Comparison of ENCODE assay signal across 15 mouse cellular contexts in genomic region chr11:115179881-115180280, GRCm38 (mm10). TPM values are rescaled to one million over a fixed set of nuclear protein-coding genes. Genes with fewer than 3 reads are reported as not detected.
DNase-seq lines count a peak whose midpoint lies in the region; ATAC-seq and TF ChIP-seq lines count a peak whose summit lies in the region.
"Had no signal": no experiment of that assay in that cellular context is flagged by ENCODE, and none has a peak within 500 bp of the region (broad histone marks: within the 10 kb centered on the region; RNA-seq: fewer than 3 reads in every experiment).

No protein-coding gene starts in this region.

- H3K4me3 ChIP-seq in intestine, embryonic 16.5 days (ENCODE audit: low read length) = no peak overlapping the region
- no peak overlapping the region for H3K4me3 ChIP-seq in intestine, embryonic 15.5 days (replicated peaks)
- H3K4me3 ChIP-seq in midbrain, embryonic 16.5 days (ENCODE audit: low read depth, low read length) = no peak overlapping the region
- no peak overlapping the region for H3K4me3 ChIP-seq in midbrain, embryonic 10.5 days
- no peak overlapping the region for H3K4me3 ChIP-seq in small intestine, adult 2 months (ENCODE audit: low read depth, low read length)
- H3K4me3 ChIP-seq: embryonic facial prominence, embryonic 10.5 days; midbrain, embryonic 12.5 days had no signal

- no peak for TF ChIP-seq CTCF in small intestine, adult 2 months (IDR thresholded peaks at IDR 0.05; ENCODE audit: extremely low read depth, insufficient read length, insufficient replicate concordance, low read depth, low read length)

- no peak for TF ChIP-seq POLR2A in small intestine, adult 2 months (IDR thresholded peaks at IDR 0.05; ENCODE audit: low read depth, low read length)

- H3K27ac ChIP-seq in intestine, embryonic 16.5 days (ENCODE audit: low read length) = peak overlapping the region; percentile 31; the same call in 1 of the 2 replicates
- no peak overlapping the region for H3K27ac ChIP-seq in intestine, embryonic 15.5 days
- peak overlapping the region; percentile 58 for H3K27ac ChIP-seq in midbrain, embryonic 16.5 days (ENCODE audit: low read length)
- H3K27ac ChIP-seq in midbrain, embryonic 10.5 days (replicated peaks) = no peak overlapping the region
- H3K27ac ChIP-seq in small intestine, adult 2 months (ENCODE audit: insufficient read depth, low read depth, low read length) = peak overlapping the region; percentile 93; the same call in 1 of the 2 replicates
- H3K27ac ChIP-seq: embryonic facial prominence, embryonic 10.5 days; kidney, postnatal 0 days; midbrain, embryonic 12.5 days had no signal

- H3K27me3 ChIP-seq in intestine, embryonic 16.5 days (replicated peaks; ENCODE audit: control insufficient read depth, insufficient read depth, low read length) = no peaks in the 10 kb centered on the region
- no peaks in the 10 kb centered on the region for H3K27me3 ChIP-seq in intestine, embryonic 15.5 days (replicated peaks)
- H3K27me3 ChIP-seq in midbrain, embryonic 16.5 days (ENCODE audit: control insufficient read depth, insufficient read depth, low read depth, low read length) = no peaks in the 10 kb centered on the region
- H3K27me3 ChIP-seq in midbrain, embryonic 10.5 days (ENCODE audit: low read depth, poor library complexity, severe bottlenecking) = peaks cover 23% of the 10 kb centered on the region
- no peaks in the 10 kb centered on the region for H3K27me3 ChIP-seq in small intestine, adult 2 months (ENCODE audit: control insufficient read depth, insufficient read depth, low read length)

- no peak overlapping the region for H3K4me2 ChIP-seq in intestine, embryonic 16.5 days (ENCODE audit: low read depth, low read length)
- H3K4me2 ChIP-seq in intestine, embryonic 15.5 days (replicated peaks) = no peak overlapping the region
- H3K4me2 ChIP-seq in midbrain, embryonic 16.5 days (ENCODE audit: low read length) = no peak overlapping the region
- H3K4me2 ChIP-seq: liver, embryonic 11.5 days; midbrain, embryonic 12.5 days had no signal

- peak; percentile 71 for DNase-seq in adrenal gland, postnatal 10 days
- no peak for DNase-seq in adrenal gland, adult 8-10 months
- no peak for DNase-seq in midbrain, embryonic 10.5 days (ENCODE audit: low spot score)
- no peak for DNase-seq in Muller cell, postnatal 12 days (ENCODE audit: inconsistent ontology term)
- DNase-seq: cerebellum, adult 9-10 months; gastrocnemius, postnatal 10 days; right cerebral cortex, adult 18-20 months had no signal

- 68% methylated on average over 6 of the region's 6 CpGs for WGBS in intestine, embryonic 16.5 days
- 73% methylated on average over 6 of the region's 6 CpGs for WGBS in intestine, embryonic 15.5 days
- WGBS in midbrain, embryonic 16.5 days = 81% methylated on average over 6 of the region's 6 CpGs
- 93% methylated on average over 6 of the region's 6 CpGs for WGBS in midbrain, embryonic 10.5 days
- WGBS in small intestine, adult 2 months = 81% methylated on average over 6 of the region's 6 CpGs

- peaks cover 59% of the 10 kb centered on the region for H3K4me1 ChIP-seq in intestine, embryonic 16.5 days (ENCODE audit: control insufficient read depth, insufficient read depth, low read length)
- peaks cover 56% of the 10 kb centered on the region for H3K4me1 ChIP-seq in intestine, embryonic 15.5 days (replicated peaks)
- H3K4me1 ChIP-seq in midbrain, embryonic 16.5 days (ENCODE audit: control insufficient read depth, insufficient read depth, low read length) = peaks cover 3% of the 10 kb centered on the region; the same call in 1 of the 2 replicates
- H3K4me1 ChIP-seq in midbrain, embryonic 10.5 days = peaks cover 49% of the 10 kb centered on the region
- peaks cover 65% of the 10 kb centered on the region for H3K4me1 ChIP-seq in small intestine, adult 2 months (ENCODE audit: control insufficient read depth, insufficient read depth, insufficient read length, low read length)

- ATAC-seq in intestine, embryonic 16.5 days = no peak
- ATAC-seq in intestine, embryonic 15.5 days = no peak
- ATAC-seq in midbrain, embryonic 16.5 days = no peak

- no peaks in the 10 kb centered on the region for H3K9me3 ChIP-seq in intestine, embryonic 16.5 days (ENCODE audit: control insufficient read depth, low read length)
- H3K9me3 ChIP-seq in intestine, embryonic 15.5 days = no peaks in the 10 kb centered on the region
- no peaks in the 10 kb centered on the region for H3K9me3 ChIP-seq in midbrain, embryonic 16.5 days (replicated peaks; ENCODE audit: control insufficient read depth, low read length, poor library complexity, severe bottlenecking)
- H3K9me3 ChIP-seq in midbrain, embryonic 10.5 days (replicated peaks) = no peaks in the 10 kb centered on the region
- H3K9me3 ChIP-seq: embryonic facial prominence, embryonic 10.5 days; midbrain, embryonic 12.5 days had no signal

- no peaks in the 10 kb centered on the region; the same call in 1 of the 2 replicates for H3K36me3 ChIP-seq in intestine, embryonic 16.5 days (ENCODE audit: control insufficient read depth, insufficient read depth, low read length)
- no peaks in the 10 kb centered on the region for H3K36me3 ChIP-seq in intestine, embryonic 15.5 days
- H3K36me3 ChIP-seq in midbrain, embryonic 16.5 days (ENCODE audit: control insufficient read depth, insufficient read depth, low read length) = no peaks in the 10 kb centered on the region
- peaks cover 22% of the 10 kb centered on the region; the same call in 1 of the 2 replicates for H3K36me3 ChIP-seq in midbrain, embryonic 10.5 days
- H3K36me3 ChIP-seq in small intestine, adult 2 months (ENCODE audit: control insufficient read depth, insufficient read depth, low read length) = peaks cover 76% of the 10 kb centered on the region
- H3K36me3 ChIP-seq: midbrain, embryonic 12.5 days had no signal

- H3K9ac ChIP-seq in intestine, embryonic 16.5 days (ENCODE audit: low read depth, low read length) = no peak overlapping the region
- no peak overlapping the region for H3K9ac ChIP-seq in intestine, embryonic 15.5 days
- no peak overlapping the region for H3K9ac ChIP-seq in midbrain, embryonic 16.5 days (ENCODE audit: low read depth, low read length)
- H3K9ac ChIP-seq: midbrain, embryonic 12.5 days had no signal

RNA-seq across cellular contexts. Expression of gene Tmem104, which starts 7.4 kb away (rescaled TPM):
- 10 to 100 TPM in 1 of 2 experiments, 1 to 10 TPM in 1; 9.5 to 15.7 TPM for total RNA-seq in adrenal gland, postnatal 10 days (2021)
- 10 to 100 TPM; 24.8 to 34.0 (median 27.3) TPM for total RNA-seq in adrenal gland, adult 8-10 months (2022)
- polyA plus RNA-seq in intestine, embryonic 16.5 days (2015; fragmentation: Nextera tagmentation; extraction: Ambion mirVana) = 11.6 and 13.2 TPM in 2 replicates
- polyA plus RNA-seq in intestine, embryonic 15.5 days (2015; fragmentation: Nextera tagmentation; extraction: Ambion mirVana) = 9.3 and 12.2 TPM in 2 replicates
- 12.5 and 14.9 TPM in 2 replicates for polyA plus RNA-seq in midbrain, embryonic 16.5 days (2015; fragmentation: Nextera tagmentation; extraction: Ambion mirVana)
- 7.1 and 11.3 TPM in 2 replicates for polyA plus RNA-seq in midbrain, embryonic 10.5 days (2016; fragmentation: Nextera tagmentation; extraction: Ambion mirVana)
- 10.0 and 21.0 TPM in 2 replicates for polyA plus RNA-seq in small intestine, adult 2 months (2012; rRNA removed)

RNA-seq across cellular contexts. Expression of gene Nat9, which starts 7.8 kb away (rescaled TPM):
- total RNA-seq in adrenal gland, postnatal 10 days (2021) = 10 to 100 TPM; 27.4 to 28.4 TPM
- total RNA-seq in adrenal gland, adult 8-10 months (2022) = 10 to 100 TPM; 29.0 to 32.1 (median 30.3) TPM
- 24.9 and 26.5 TPM in 2 replicates for polyA plus RNA-seq in intestine, embryonic 16.5 days (2015; fragmentation: Nextera tagmentation; extraction: Ambion mirVana)
- polyA plus RNA-seq in intestine, embryonic 15.5 days (2015; fragmentation: Nextera tagmentation; extraction: Ambion mirVana) = 20.5 and 20.6 TPM in 2 replicates
- polyA plus RNA-seq in midbrain, embryonic 16.5 days (2015; fragmentation: Nextera tagmentation; extraction: Ambion mirVana) = 23.2 and 23.9 TPM in 2 replicates
- 17.8 and 19.5 TPM in 2 replicates for polyA plus RNA-seq in midbrain, embryonic 10.5 days (2016; fragmentation: Nextera tagmentation; extraction: Ambion mirVana)
- 22.7 and 35.6 TPM in 2 replicates for polyA plus RNA-seq in small intestine, adult 2 months (2012; rRNA removed)

RNA-seq across cellular contexts. Expression of gene Slc9a3r1, which starts 16.7 kb away (rescaled TPM):
- 10 to 100 TPM; 26.3 to 30.4 TPM for total RNA-seq in adrenal gland, postnatal 10 days (2021)
- total RNA-seq in adrenal gland, adult 8-10 months (2022) = 10 to 100 TPM; 21.0 to 25.6 (median 22.2) TPM
- polyA plus RNA-seq in intestine, embryonic 16.5 days (2015; fragmentation: Nextera tagmentation; extraction: Ambion mirVana) = 380 and 424 TPM in 2 replicates
- 252 and 270 TPM in 2 replicates for polyA plus RNA-seq in intestine, embryonic 15.5 days (2015; fragmentation: Nextera tagmentation; extraction: Ambion mirVana)
- polyA plus RNA-seq in midbrain, embryonic 16.5 days (2015; fragmentation: Nextera tagmentation; extraction: Ambion mirVana) = 47.5 and 57.5 TPM in 2 replicates
- 36.8 and 37.8 TPM in 2 replicates for polyA plus RNA-seq in midbrain, embryonic 10.5 days (2016; fragmentation: Nextera tagmentation; extraction: Ambion mirVana)
- 314 and 949 TPM in 2 replicates for polyA plus RNA-seq in small intestine, adult 2 months (2012; rRNA removed)

RNA-seq across cellular contexts. Expression of gene Cd300lf, which starts 46.1 kb away (rescaled TPM):
- 1 to 10 TPM; 1.1 to 1.3 TPM for total RNA-seq in adrenal gland, postnatal 10 days (2021)
- 1 to 10 TPM in 3 of 4 experiments, under 1 TPM in 1; 0.95 to 1.9 (median 1.4) TPM for total RNA-seq in adrenal gland, adult 8-10 months (2022)
- 1.2 and 1.6 TPM in 2 replicates for polyA plus RNA-seq in intestine, embryonic 16.5 days (2015; fragmentation: Nextera tagmentation; extraction: Ambion mirVana)
- 0.85 and 1.2 TPM in 2 replicates for polyA plus RNA-seq in intestine, embryonic 15.5 days (2015; fragmentation: Nextera tagmentation; extraction: Ambion mirVana)
- 0.34 TPM in 1 of 2 replicates, not detected in the other for polyA plus RNA-seq in midbrain, embryonic 16.5 days (2015; fragmentation: Nextera tagmentation; extraction: Ambion mirVana)
- polyA plus RNA-seq in midbrain, embryonic 10.5 days (2016; fragmentation: Nextera tagmentation; extraction: Ambion mirVana) = 0.21 TPM in 1 of 2 replicates, not detected in the other
- polyA plus RNA-seq in small intestine, adult 2 months (2012; rRNA removed) = 3.9 and 6.9 TPM in 2 replicates
- polyA plus RNA-seq: embryonic facial prominence, embryonic 10.5 days had no signal

Comparison
In these comparisons a context has a peak if more than half of its experiments do, and no peak if none do; other contexts are left out.
1. H3K27ac ChIP-seq: peak in intestine, embryonic 16.5 days (single experiment), midbrain, embryonic 16.5 days (single experiment) and small intestine, adult 2 months (single experiment); none in intestine, embryonic 15.5 days (single experiment) and midbrain, embryonic 10.5 days (single experiment).